Mouse (Mus musculus) myocyte (in vitro differentiated cells): Measurements from ENCODE around the gene Car2.

Experiments
- CEBPB ChIP-seq: IDR thresholded peaks from 2 replicates; pipeline ENCODE4 v1.6.1; 2011; ENCODE audit warnings: mild to moderate bottlenecking, moderate library complexity; ENCODE audit not compliant: poor library complexity, insufficient read depth, severe bottlenecking
- E2F4 ChIP-seq: IDR thresholded peaks from one replicate; pipeline ENCODE4 v1.6.1; 2011; ENCODE audit warnings: mild to moderate bottlenecking, control low read depth, moderate library complexity; ENCODE audit not compliant: insufficient read depth
- MAX ChIP-seq: IDR thresholded peaks from one replicate; pipeline ENCODE4 v1.6.1; 2011; ENCODE audit warnings: low read depth, mild to moderate bottlenecking, control low read depth
- MYOD1 ChIP-seq, 3 experiments: IDR thresholded peaks; one replicate each; pipeline ENCODE4 v1.6.1; 2011; ENCODE audit warnings: control low read depth in 2 of 3, low read depth in 2 of 3, mild to moderate bottlenecking in 2 of 3, moderate library complexity in 1 of 3; ENCODE audit not compliant: insufficient read length in 2 of 3, control insufficient read depth in 1 of 3
- MYOG ChIP-seq, 3 experiments: IDR thresholded peaks; one replicate each; pipeline ENCODE4 v1.6.1; 2011; ENCODE audit warnings: control low read depth in 2 of 3, low read depth in 2 of 3, mild to moderate bottlenecking in 2 of 3; ENCODE audit not compliant: insufficient read length in 2 of 3, control insufficient read depth in 1 of 3, insufficient read depth in 1 of 3
- POLR2A ChIP-seq: IDR thresholded peaks from one replicate; pipeline ENCODE4 v1.6.1; 2011; ENCODE audit warnings: low read depth, mild to moderate bottlenecking, control low read depth, moderate library complexity; ENCODE audit not compliant: insufficient read length
- POLR2AphosphoS2 ChIP-seq: IDR thresholded peaks from one replicate; pipeline ENCODE4 v1.6.1; 2011; ENCODE audit warnings: low read depth, control low read depth; ENCODE audit not compliant: insufficient read length
- SRF ChIP-seq: IDR thresholded peaks from one replicate; pipeline ENCODE4 v1.6.1; 2011; ENCODE audit warnings: low read depth; ENCODE audit not compliant: control insufficient read depth, insufficient read length
- USF1 ChIP-seq: IDR thresholded peaks from one replicate; pipeline ENCODE4 v1.6.1; 2011; ENCODE audit warnings: low read depth, mild to moderate bottlenecking, control low read depth, moderate library complexity

GRCm38 (mm10) chr3:14863922-14864321 is 22.2 kb upstream of the Car2 start:
- TF ChIP-seq USF1 (no peak), POLR2A (no peak), POLR2AphosphoS2 (no peak), MAX (no peak), CEBPB (no peak), MYOG (IDR thresholded peaks at IDR 0.05; ENCODE audit: control insufficient read depth in 1 of 3, insufficient read depth in 1 of 3, insufficient read length in 2 of 3, low read depth in 2 of 3) (no peak), E2F4 (no peak), SRF (no peak), MYOD1 (IDR thresholded peaks at IDR 0.05; ENCODE audit: control insufficient read depth in 1 of 3, insufficient read length in 2 of 3, low read depth in 2 of 3) (no peak)
